Mouse (Mus musculus) inflammation-experienced regulatory T-cells, adult 6 months (primary cell): Measurements from ENCODE around the gene Zdhhc3. TPM values are rescaled to one million over a fixed set of nuclear protein-coding genes. Genes with fewer than 3 reads are reported as not detected.

ENCODE experiments used
- polyA plus RNA-seq, 3 experiments: library from polyadenylated mRNA; unstranded; fragments of 100-300 nt; shearing (Covaris generic); gene quantifications; one replicate each; pipeline ENCODE4 v1.2.1; 2017

The Zdhhc3 gene
- polyA plus RNA-seq, 3 experiments from 2014 or later, result 11.4 to 18.2 (median 12.4) TPM

Other genes starting within 250 kb of the Zdhhc3 start
- gene Zfp445, start 247.2 kb downstream of the Zdhhc3 start, polyA plus RNA-seq, result 10 to 100 TPM; 31.6 to 43.9 (median 38.0) TPM
- gene Zkscan7, start 227.5 kb downstream of the Zdhhc3 start, polyA plus RNA-seq, result 1 to 10 TPM; 2.7 to 8.7 (median 2.9) TPM
- not detected for gene Zfp105, start 190.1 kb downstream of the Zdhhc3 start, polyA plus RNA-seq
- 10 to 100 TPM; 22.3 to 35.5 (median 29.5) TPM for gene 1110059G10Rik, start 162.2 kb downstream of the Zdhhc3 start, polyA plus RNA-seq
- 10 to 100 TPM in 1 of 3 experiments, 1 to 10 TPM in 2; 5.3 to 43.6 (median 6.4) TPM for gene Kif15, start 162.2 kb downstream of the Zdhhc3 start, polyA plus RNA-seq
- gene Tmem42, start 91.9 kb downstream of the Zdhhc3 start, polyA plus RNA-seq, result 10 to 100 TPM; 10.2 to 17.5 (median 13.8) TPM
- gene Tgm4, start 78.5 kb downstream of the Zdhhc3 start, polyA plus RNA-seq, result 1 to 10 TPM in 1 of 3 experiments, under 1 TPM in 2; 0.38 to 1.3 (median 0.66) TPM
- 100 to 1,000 TPM in 2 of 3 experiments, 10 to 100 TPM in 1; 79.7 to 114 (median 101) TPM for gene Exosc7, start within 50 bp of the Zdhhc3 start, polyA plus RNA-seq
- gene Clec3b, start 37.7 kb upstream of the Zdhhc3 start, polyA plus RNA-seq, result under 1 TPM in 1 of 3 experiments, not detected in 2; 0.46 TPM
- 1 to 10 TPM in 2 of 3 experiments, under 1 TPM in 1; 0.35 to 1.5 (median 1.3) TPM for gene Cdcp1, start 102.8 kb upstream of the Zdhhc3 start, polyA plus RNA-seq
- under 1 TPM in 2 of 3 experiments, not detected in 1; 0.45 to 0.85 TPM for gene Tmem158, start 147.6 kb upstream of the Zdhhc3 start, polyA plus RNA-seq